Mouse (Mus musculus) frontal cortex, postnatal 14 days (tissue): ENCODE data around the gene Thsd4.

Experiments used
- DNase-seq, 2 experiments: peaks; one replicate each; pipeline ENCODE4 v3.0.0; 2022; ENCODE audit warnings: low spot score in 2 of 2

The Thsd4 gene

GRCm38 (mm10) chr9:60076396-60076795 lies 445.4 kb downstream of the Thsd4 start:
- no peak for DNase-seq

- DNase-seq: no peak
These were observed 450.1 kb downstream of the Thsd4 start for GRCm38 (mm10) chr9:60071620-60072263.

DNA sequence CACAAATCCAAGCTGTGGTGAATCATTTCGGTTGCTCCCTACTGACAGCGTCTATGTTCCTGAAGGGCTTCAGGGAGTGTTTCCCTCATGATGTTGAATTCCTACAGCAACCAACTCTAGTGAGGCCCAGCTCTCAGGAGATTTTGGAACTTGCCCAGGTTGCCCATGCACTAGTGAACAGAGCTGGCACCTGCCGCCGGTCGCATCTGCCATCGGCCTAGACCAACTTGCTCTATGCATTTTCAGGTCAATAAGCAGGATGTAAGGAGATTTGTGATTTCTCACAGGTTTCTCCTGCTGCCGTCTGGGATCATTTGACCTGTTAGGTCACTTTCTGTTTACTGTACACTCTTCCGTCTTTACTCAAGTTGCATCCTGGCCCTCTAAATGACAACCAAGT lies 454.6 kb downstream of the Thsd4 start:
- DNase-seq: no peak

- DNase-seq: no peak
These were observed 456.7 kb downstream of the Thsd4 start for GRCm38 (mm10) chr9:60065184-60065583.

DNA sequence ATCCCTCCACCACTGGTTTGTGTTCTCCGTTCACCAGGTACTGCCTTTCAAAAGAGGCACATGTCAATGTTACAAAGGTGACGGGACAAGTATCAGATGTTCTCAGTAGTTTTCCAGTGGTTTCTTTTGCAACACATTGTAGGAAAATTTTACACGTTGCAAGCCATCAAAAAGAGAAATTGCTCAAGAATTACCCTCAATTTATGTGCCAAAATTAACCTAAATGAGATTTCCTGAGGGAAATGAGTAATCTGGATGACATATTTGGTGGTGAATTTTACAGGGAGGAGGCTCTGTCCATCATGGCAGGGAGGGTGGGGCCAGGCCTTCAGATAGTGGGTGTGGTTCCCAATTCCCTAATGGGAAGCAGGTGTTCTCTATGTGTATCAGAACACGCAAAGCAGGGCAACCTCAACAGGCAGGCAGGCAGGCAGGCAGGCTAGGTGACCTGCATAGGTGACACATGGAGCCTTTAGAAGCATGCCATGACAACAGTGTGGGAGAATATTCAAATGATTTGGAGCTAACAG lies 458.6 kb downstream of the Thsd4 start:
- no peak for DNase-seq

DNA sequence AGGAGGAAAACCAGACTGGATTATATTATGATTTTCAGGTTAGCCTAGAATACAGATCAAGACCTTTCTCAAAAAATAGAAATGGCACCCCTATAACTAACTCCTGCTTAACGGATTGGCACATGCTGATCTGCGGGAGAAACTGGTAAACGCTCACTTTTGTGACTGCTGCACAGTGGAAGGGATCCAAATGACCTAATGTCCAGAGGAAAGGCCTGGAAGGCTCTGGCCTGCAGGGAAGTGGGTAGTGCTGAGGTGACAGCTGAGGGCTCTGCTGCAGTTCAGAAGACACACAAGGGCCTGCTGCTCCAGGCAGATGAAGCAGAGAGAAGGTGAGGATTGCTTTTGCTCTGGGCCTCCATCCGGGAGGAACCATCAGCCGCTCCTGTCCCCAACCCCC lies 465.7 kb downstream of the Thsd4 start:
- DNase-seq: no peak

DNA sequence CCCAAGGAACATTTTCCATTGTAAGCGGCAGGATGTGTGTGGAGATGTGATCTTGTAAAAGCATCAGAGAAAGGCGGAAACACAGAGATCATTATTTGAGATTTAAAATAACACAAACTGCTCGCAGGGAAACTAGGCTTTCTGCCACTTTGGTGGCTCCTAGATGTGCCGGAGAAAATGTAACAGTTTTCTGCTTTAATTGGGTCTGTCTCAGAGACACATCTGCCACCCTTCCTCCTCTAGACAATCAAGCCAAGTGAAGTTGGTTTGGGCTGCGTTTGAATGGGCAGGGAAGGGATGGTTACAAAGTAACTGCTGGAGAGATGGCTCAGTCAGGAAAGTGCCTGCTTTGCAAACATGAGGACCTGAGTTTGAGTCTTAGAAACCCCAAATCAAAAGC lies 466.9 kb downstream of the Thsd4 start:
- DNase-seq: peak; percentile 30 to 44

DNA sequence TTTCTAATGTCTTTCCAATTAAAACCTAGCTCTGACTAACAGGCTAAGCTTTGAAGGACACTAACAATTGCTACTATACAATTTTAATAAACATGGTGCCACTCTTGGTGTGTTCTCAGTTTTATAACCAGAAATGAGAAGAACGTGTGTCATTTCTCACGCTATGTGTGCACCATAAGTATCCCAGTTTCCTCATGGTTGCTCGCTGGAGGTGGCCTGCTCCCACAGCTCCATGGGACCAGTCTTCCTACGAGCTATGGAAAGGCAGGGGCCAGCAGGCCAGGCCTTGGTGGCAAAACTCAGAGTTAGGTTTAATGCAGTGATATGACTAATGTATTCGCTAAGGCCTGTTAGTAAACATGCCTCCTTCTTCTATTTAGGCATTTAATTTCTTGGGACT lies 468.7 kb downstream of the Thsd4 start:
- DNase-seq: no peak

GRCm38 (mm10) chr9:60052415-60052814 lies 469.4 kb downstream of the Thsd4 start:
- DNase-seq: no peak

- DNase-seq: no peak
These were observed 478.7 kb downstream of the Thsd4 start for GRCm38 (mm10) chr9:60043175-60043574.

DNA sequence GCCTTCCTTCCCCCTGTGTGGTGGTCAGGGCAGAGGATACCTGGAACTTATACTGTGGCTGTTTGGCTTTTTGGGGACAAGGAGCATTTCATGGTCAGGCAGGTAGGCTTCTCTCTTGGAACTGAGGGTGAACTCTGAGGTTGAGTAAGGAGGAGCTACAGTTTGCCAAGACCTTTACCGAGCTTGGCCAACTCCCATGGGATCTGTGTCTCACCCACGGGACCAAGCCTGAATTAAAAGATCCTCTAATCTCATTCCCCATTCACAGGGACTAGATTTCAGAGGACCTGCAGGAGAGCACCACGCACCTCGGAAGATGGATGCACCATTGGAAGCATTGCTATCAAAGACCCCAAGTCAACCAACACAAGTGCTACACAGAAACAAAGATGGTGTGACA lies 487.0 kb downstream of the Thsd4 start:
- no peak for DNase-seq

- no peak for DNase-seq
These were observed 494.6 kb downstream of the Thsd4 start for GRCm38 (mm10) chr9:60027234-60027633.

DNA sequence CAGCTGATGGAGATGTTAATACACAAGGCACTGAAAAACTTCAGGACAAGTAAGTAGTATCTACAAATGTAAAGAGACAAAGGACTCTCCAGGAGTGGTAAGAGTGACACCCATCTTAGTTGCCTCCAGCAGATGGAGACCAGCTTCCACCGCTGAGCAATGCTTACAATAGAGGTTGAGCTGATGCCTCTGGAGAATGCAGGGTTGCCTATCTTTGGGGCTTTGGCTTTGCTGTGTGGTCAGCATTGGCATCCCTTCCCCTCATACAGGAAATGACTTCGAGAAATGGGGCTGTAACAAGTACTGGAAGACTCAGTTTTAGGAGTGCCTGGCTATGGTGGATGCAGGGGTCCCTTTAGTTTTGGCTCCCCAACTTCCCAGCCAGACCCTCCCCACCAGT lies 495.1 kb downstream of the Thsd4 start:
- DNase-seq: no peak

DNA sequence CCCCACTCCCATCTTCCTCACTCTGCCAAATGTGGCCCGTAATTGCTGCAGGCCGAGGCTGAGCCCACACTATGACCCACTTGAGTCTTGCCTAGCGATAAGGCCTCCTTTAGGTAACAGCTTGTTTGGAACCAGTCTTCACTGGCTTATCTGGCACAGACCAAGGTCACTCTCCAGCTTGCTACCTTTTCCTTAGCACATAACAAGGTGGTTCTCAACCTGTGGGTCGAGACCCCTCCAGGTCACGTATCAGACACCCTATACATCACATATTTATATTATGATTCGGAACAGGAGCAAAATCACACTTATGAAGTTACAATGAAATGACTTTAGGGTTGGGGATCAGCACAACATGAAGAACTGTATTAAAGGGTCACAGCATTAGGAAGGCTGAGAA lies 495.9 kb downstream of the Thsd4 start:
- DNase-seq: no peak

GRCm38 (mm10) chr9:60024971-60025370 lies 496.9 kb downstream of the Thsd4 start:
- DNase-seq: no peak

GRCm38 (mm10) chr9:60024545-60024944 lies 497.3 kb downstream of the Thsd4 start:
- DNase-seq: no peak

GRCm38 (mm10) chr9:60022331-60022730 lies 499.5 kb downstream of the Thsd4 start:
- DNase-seq: no peak

DNA sequence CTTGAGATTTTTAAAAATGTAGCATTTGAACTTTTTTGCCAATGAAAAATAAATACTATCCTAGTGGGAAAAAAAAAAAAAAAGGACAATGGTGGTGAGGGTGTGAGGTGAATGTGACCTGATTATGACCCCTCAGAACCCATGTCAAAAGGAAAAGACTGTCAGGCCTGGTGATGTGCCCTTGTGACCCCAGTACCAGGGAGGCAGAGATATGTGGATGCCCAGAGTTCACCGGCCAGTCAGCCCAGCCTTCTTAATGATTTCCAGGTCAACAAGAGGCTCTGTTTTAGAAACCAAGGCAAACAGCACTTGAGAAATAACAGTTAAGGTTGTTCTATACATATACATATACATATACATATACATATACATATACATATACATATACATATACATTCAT lies 501.4 kb downstream of the Thsd4 start:
- no peak for DNase-seq

DNA sequence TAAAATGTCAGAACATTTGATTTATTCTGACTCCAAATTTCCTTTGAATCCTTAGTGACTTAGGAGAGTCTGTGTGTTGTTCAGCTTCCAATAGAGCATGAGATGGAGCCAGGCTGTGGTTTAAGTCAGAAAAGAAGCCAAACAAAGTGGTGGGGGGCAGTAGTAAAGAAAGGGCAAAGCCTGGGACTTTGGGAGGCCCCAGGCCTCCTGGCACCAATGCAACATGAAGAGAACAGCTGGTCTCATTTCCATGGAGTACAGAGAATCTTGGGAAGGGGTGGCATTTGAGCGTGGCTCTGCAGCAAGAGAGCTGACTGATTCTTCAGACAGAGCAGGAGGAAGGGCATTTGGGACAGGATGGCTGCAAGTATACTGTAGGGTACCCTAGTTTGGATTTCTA lies 511.6 kb downstream of the Thsd4 start:
- no peak for DNase-seq

DNA sequence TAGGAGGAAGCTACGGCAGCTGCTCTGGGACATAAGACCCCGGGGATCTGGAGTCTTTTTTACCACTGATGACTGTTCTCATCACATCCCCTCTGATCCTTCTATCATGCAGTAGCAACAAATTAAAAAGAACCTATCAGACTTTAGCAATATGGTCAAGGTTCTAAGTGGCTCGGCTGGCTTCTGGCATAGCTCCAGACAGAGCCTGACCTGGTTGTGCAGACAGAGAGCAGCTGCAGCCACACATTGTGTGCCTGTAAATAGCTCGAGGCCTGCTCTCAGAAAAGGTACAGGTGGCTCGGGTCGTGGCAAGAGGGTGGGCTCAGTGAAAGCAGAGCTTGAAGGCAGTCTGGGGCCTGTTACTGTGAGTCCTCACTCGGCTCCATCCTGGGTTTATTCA lies 512.9 kb downstream of the Thsd4 start:
- no peak for DNase-seq

- no peak for DNase-seq
These were observed 519.5 kb downstream of the Thsd4 start for GRCm38 (mm10) chr9:60002323-60002722.

DNA sequence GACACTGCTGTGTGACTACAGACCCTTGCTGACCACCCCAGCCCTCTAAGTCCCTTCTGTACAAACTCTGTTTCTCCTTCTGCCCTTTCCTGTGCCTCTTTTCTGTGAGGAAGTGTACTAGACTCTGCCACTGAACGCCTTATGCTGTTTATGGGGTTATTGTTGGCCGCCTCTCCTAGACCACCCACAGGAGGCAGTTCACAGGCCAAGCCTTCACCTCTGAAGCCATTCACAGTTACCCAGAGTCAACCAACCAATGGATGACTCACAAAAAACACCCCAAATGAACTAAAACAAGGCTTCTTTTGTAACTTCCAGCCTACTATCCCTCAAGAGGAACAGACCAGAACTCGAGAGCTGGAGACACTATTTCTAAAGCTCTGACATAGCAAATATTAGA lies 520.4 kb downstream of the Thsd4 start:
- DNase-seq: no peak

DNA sequence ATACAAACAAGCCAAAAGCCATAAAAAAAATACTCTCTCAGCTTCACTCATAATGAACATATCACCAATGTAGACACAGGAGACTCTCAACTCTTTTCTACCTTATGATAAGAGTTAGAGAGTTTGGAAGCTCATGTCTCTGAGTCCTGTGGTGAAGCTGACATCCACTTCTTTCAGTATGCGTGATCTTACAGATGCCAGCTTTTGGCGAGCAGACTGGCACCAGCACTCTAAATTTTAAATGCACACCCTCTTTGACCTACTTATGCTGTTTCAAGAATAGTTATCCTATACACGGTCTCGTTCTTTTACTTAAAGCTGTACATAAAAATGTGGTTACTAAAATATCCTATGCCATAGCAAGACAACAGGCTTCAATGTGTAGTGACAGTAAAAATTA lies 524.1 kb downstream of the Thsd4 start:
- DNase-seq: no peak

GRCm38 (mm10) chr9:59991407-59991806 lies 530.4 kb downstream of the Thsd4 start:
- no peak for DNase-seq
